Mouse (Mus musculus) liver, adult 2 months (tissue): ENCODE measurements at regions not wholly inside any gene's neighbourhood (a gene's known extent, or its start where the extent isn't known, plus 50 kb on each side); places are given as distances from the start of the nearest gene placed in this dataset.

Source experiments
- CTCF ChIP-seq: fragments of 200-500 bp; IDR thresholded peaks from 2 replicates; pipeline ENCODE4 v1.5.1; 2011; ENCODE audit warnings: low read depth, low read length, control low read depth
- POLR2A ChIP-seq: fragments of 200-500 bp; IDR thresholded peaks from 2 replicates; pipeline ENCODE4 v1.6.1; 2011; ENCODE audit warnings: low read length, control low read depth; ENCODE audit not compliant: insufficient read depth; ENCODE audit errors: extremely low read depth

GRCm38 (mm10) chr12:59507431-59507830, 287.9 kb upstream of the Fbxo33 start:
- TF ChIP-seq POLR2A (no peak), CTCF (no peak)
